Mouse (Mus musculus): ENCODE data around the gene Lbx2.

Lbx2 gene

DNA sequence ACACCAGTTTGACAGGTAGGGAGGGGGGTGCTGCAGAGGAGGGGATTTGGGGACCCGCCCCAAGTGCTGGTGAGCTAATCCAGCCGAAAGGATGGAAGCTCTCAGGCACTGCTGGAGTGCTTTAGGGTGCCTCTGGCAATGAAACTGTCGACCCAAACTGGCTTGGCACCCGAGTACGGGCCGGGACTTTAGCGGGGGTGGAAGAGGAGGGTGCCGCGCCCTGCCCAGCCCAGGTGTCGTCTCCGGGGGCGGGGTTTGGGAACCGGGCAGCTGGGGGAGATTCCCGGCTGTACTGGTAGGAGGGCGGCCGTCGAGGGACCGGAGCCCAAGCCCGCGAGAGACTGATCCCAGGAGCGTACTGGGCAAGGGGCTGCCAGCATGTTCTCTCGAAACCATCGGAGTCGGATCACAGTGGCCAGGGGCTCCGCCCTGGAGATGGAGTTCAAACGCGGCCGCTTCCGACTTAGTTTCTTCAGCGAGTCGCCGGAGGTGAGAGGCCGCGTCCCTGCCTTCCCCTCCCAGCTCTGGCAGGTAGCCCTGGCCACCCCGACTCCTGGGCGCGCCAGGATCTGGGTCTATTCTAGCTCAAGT is 49.5 kb downstream of the Lbx2 start:
- no peak for DNase-seq

DNA sequence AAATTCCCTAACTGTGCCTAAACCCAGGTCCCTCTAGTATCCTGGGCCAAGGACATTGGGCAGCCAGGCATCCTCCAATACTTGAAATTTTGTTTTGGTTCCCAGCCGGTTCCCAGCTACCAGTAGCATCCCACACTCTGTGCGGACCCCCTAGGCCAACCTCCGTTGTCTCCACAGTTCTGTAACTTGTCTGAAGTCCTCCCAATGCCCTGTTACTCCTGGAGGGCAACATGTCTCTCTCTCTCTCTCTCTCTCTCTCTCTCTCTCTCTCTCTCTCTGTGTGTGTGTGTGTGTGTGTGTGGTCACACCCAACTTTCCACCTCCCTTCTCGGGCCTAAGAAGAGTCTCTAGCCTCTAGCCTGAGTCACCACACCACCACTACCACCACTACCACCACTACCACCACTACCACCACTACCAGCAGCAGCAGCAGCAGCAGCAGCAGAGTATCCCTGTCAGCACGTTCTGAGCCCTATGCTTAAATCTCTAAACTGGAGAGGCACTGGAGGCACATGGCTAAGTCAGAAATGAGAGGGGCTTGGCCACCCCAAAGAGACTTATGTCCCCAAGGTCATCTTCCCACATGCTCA is 50.2 kb downstream of the Lbx2 start:
- DNase-seq, result no peak

DNA sequence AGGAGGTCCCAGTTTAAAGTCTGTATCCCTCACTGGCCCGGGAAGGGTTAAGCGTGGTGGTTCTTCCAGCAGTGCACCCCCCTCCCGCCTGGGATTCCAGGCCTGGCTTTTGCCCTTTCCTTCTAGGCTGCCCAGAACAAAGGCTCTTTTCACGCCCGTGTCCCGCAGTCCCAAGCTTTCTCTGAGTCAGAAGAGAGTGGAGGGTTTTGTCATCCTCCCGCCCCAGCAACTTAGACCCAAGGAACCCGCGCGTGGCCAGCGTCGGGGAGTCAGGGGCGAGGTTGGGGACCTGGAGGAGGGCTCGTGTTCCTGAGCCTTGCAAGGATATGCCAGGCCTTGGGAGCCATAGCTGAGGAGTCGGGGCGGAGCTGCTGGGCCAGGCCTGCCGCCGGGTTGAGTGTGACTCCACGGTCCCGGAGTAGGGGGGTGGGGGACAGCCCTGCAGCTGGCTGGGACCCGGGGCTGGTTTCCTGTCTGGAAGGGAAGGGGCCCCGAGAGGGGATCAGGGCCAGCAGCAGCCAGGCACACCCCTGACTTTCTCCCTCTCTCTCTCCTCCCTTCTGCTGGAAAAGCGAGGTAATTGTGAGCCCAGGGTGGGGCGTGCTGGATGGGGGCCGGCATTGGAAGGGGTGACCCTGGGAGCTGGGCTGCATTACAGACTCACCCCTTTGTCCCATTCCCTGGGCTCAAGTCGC is 50.9 kb downstream of the Lbx2 start:
- DNase-seq, result no peak

DNA sequence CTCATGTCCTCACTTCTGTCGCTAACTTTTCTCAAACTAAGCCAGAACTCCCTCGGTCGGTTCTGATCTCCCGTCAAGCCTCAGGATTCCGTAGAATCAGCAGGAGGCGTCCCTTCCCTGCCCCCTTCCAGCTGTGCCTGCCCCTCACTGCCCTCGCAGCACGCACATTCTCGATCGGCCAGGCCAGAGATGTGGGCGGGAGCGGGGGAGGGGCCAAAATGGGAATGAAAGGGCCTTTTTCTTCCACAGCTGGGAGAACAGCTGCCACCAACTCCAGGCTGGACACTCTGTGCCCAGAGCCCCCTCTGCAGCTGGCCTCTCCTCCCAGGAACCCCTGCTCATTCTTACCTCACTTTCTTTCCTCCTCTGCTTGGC is 51.4 kb downstream of the Lbx2 start:
- no peak for DNase-seq

Data from cerebellum, adult 9-10 months (tissue).